In genomic region chr13:25020540-25020892, GRCm38 (mm10) we compare ENCODE assay signal across 8 mouse cellular contexts. TPM values are rescaled to one million over a fixed set of nuclear protein-coding genes. Genes with fewer than 3 reads are reported as not detected.
DNase-seq lines count a peak whose midpoint lies in the region; ATAC-seq lines count a peak whose summit lies in the region.

No protein-coding gene starts in this region.

- ATAC-seq in lung, embryonic 15.5 days (ENCODE audit: borderline replicate concordance, extremely low read depth, low FRiP score, low TSS enrichment) = peak; percentile 31; the same call in 1 of the 2 replicates
- peak; percentile 32 for ATAC-seq in erythroblast, adult 5-6 weeks (replicated peaks; ENCODE audit: low FRiP score, poor library complexity, severe bottlenecking)
- peak; percentile 53 for ATAC-seq in intestine, embryonic 15.5 days
- ATAC-seq in midbrain, embryonic 15.5 days (replicated peaks) = peak; percentile 51

- peak overlapping the region; percentile 27; the same call in 1 of the 2 replicates for H3K27ac ChIP-seq in lung, embryonic 15.5 days
- peak overlapping the region; percentile 36; the same call in 1 of the 2 replicates for H3K27ac ChIP-seq in intestine, embryonic 15.5 days
- H3K27ac ChIP-seq in midbrain, embryonic 15.5 days = peak overlapping the region; percentile 84

- WGBS in lung, embryonic 15.5 days = 28% methylated on average over 4 of the region's 4 CpGs
- 36% methylated on average over 4 of the region's 4 CpGs for WGBS in intestine, embryonic 15.5 days
- 53% methylated on average over 4 of the region's 4 CpGs for WGBS in midbrain, embryonic 15.5 days

- H3K4me3 ChIP-seq in lung, embryonic 15.5 days = peak overlapping the region; percentile 72
- peak overlapping the region; percentile 92 for H3K4me3 ChIP-seq in intestine, embryonic 15.5 days (replicated peaks)
- peak overlapping the region; percentile 89 for H3K4me3 ChIP-seq in midbrain, embryonic 15.5 days

- H3K9me3 ChIP-seq in lung, embryonic 15.5 days = no peaks in the 10 kb centered on the region
- H3K9me3 ChIP-seq in intestine, embryonic 15.5 days = no peaks in the 10 kb centered on the region
- H3K9me3 ChIP-seq in midbrain, embryonic 15.5 days = no peaks in the 10 kb centered on the region

- DNase-seq in lung, postnatal 4 days = no peak
- DNase-seq in T-cell, adult 2 months (ENCODE audit: low spot score) = no peak
- DNase-seq in frontal cortex, postnatal 14 days (ENCODE audit: low spot score in 2 of 2) = no peak
- DNase-seq in cerebellum, adult 11-12 months = no peak

- H3K27me3 ChIP-seq in lung, embryonic 15.5 days = no peaks in the 10 kb centered on the region
- H3K27me3 ChIP-seq in intestine, embryonic 15.5 days (replicated peaks) = no peaks in the 10 kb centered on the region
- no peaks in the 10 kb centered on the region for H3K27me3 ChIP-seq in midbrain, embryonic 15.5 days (replicated peaks)

- no peaks in the 10 kb centered on the region; the same call in 1 of the 2 replicates for H3K36me3 ChIP-seq in lung, embryonic 15.5 days
- no peaks in the 10 kb centered on the region for H3K36me3 ChIP-seq in intestine, embryonic 15.5 days
- H3K36me3 ChIP-seq in midbrain, embryonic 15.5 days (replicated peaks) = no peaks in the 10 kb centered on the region

- peak overlapping the region; percentile 69 for H3K9ac ChIP-seq in lung, embryonic 15.5 days
- H3K9ac ChIP-seq in intestine, embryonic 15.5 days = peak overlapping the region; percentile 87
- H3K9ac ChIP-seq in midbrain, embryonic 15.5 days = peak overlapping the region; percentile 87; the same call in 1 of the 2 replicates

- H3K4me2 ChIP-seq in lung, embryonic 15.5 days = peak overlapping the region; percentile 65
- peak overlapping the region; percentile 82 for H3K4me2 ChIP-seq in intestine, embryonic 15.5 days (replicated peaks)
- H3K4me2 ChIP-seq in midbrain, embryonic 15.5 days = peak overlapping the region; percentile 64

- peaks cover 18% of the 10 kb centered on the region for H3K4me1 ChIP-seq in lung, embryonic 15.5 days
- peaks cover 8% of the 10 kb centered on the region for H3K4me1 ChIP-seq in intestine, embryonic 15.5 days (replicated peaks)
- H3K4me1 ChIP-seq in midbrain, embryonic 15.5 days = peaks cover 20% of the 10 kb centered on the region

RNA-seq across cellular contexts. Expression of gene Mrs2, which starts 0.3 kb away (rescaled TPM):
- polyA plus RNA-seq in lung, embryonic 15.5 days (2015; fragmentation: Nextera tagmentation; extraction: Ambion mirVana) = 13.5 and 16.8 TPM in 2 replicates
- total RNA-seq in erythroblast, adult 5-6 weeks (2015; ENCODE audit: low replicate concordance) = 4.4 and 5.4 TPM in 2 replicates
- 3.2 and 3.8 TPM in 2 replicates for total RNA-seq in erythroblast, adult 5-6 weeks (2017; ENCODE audit: low replicate concordance)
- 15.6 and 17.4 TPM in 2 replicates for polyA plus RNA-seq in intestine, embryonic 15.5 days (2015; fragmentation: Nextera tagmentation; extraction: Ambion mirVana)
- polyA plus RNA-seq in midbrain, embryonic 15.5 days (2015; fragmentation: Nextera tagmentation; extraction: Ambion mirVana) = 17.3 and 18.9 TPM in 2 replicates

RNA-seq across cellular contexts. Expression of gene Dcdc2a, which starts 35.3 kb away (rescaled TPM):
- 0.62 and 0.87 TPM in 2 replicates for polyA plus RNA-seq in lung, embryonic 15.5 days (2015; fragmentation: Nextera tagmentation; extraction: Ambion mirVana)
- total RNA-seq in erythroblast, adult 5-6 weeks (2015; ENCODE audit: low replicate concordance) = not detected in 2 replicates
- 0.14 TPM in 1 of 2 replicates, not detected in the other for total RNA-seq in erythroblast, adult 5-6 weeks (2017; ENCODE audit: low replicate concordance)
- polyA plus RNA-seq in intestine, embryonic 15.5 days (2015; fragmentation: Nextera tagmentation; extraction: Ambion mirVana) = 0.96 and 1.8 TPM in 2 replicates
- 4.8 and 5.4 TPM in 2 replicates for polyA plus RNA-seq in midbrain, embryonic 15.5 days (2015; fragmentation: Nextera tagmentation; extraction: Ambion mirVana)

Comparison
In these comparisons a context has a peak if more than half of its experiments do, and no peak if none do; other contexts are left out.
1. H3K27ac ChIP-seq: peak in every context shown above with its lines; median percentile 84 in midbrain, embryonic 15.5 days; 36 in intestine, embryonic 15.5 days; 27 in lung, embryonic 15.5 days.